Mouse (Mus musculus) midbrain, embryonic 15.5 days (tissue): Measurements from ENCODE around the gene Gtf2f2. TPM values are rescaled to one million over a fixed set of nuclear protein-coding genes. Genes with fewer than 3 reads are reported as not detected.
A peak's percentile ranks its signal among the peaks of the same experiment; 100 is the strongest.

Experiments used
- ATAC-seq: fragments of 200-750 bp; cut with Nextera tagmentation; replicated peaks from 2 replicates; pipeline ENCODE4 v1.8.0; 2017; ENCODE audit warnings: moderate TSS enrichment
- H3K27ac ChIP-seq: fragments of 300-500 bp; sonication (generic); 2 replicates; pipeline ENCODE4 v1.5.1; 2015; ENCODE audit warnings: mild to moderate bottlenecking, inconsistent platforms
- H3K27me3 ChIP-seq: fragments of 300-500 bp; sonication (generic); replicated peaks from 2 replicates; pipeline ENCODE4 v1.6.1; 2015; ENCODE audit warnings: inconsistent platforms
- H3K36me3 ChIP-seq: fragments of 300-500 bp; sonication (generic); replicated peaks from 2 replicates; pipeline ENCODE4 v1.6.1; 2015; ENCODE audit warnings: inconsistent platforms
- H3K4me1 ChIP-seq: fragments of 300-500 bp; sonication (generic); 2 replicates; pipeline ENCODE4 v1.6.1; 2015; ENCODE audit warnings: inconsistent platforms
- H3K4me2 ChIP-seq: fragments of 300-500 bp; sonication (generic); 2 replicates; pipeline ENCODE4 v1.6.1; 2015; ENCODE audit warnings: inconsistent platforms, mild to moderate bottlenecking, moderate library complexity
- H3K4me3 ChIP-seq: fragments of 300-500 bp; sonication (generic); 2 replicates; pipeline ENCODE4 v1.5.1; 2015; ENCODE audit warnings: mild to moderate bottlenecking, inconsistent platforms
- H3K9ac ChIP-seq: fragments of 300-500 bp; sonication (generic); 2 replicates; pipeline ENCODE4 v1.6.1; 2015; ENCODE audit warnings: mild to moderate bottlenecking, inconsistent platforms
- H3K9me3 ChIP-seq: fragments of 300-500 bp; sonication (generic); 2 replicates; pipeline ENCODE4 v1.6.1; 2016; ENCODE audit warnings: inconsistent platforms
- WGBS: fragments of 180-500 bp; shearing (Covaris S2); methylation state at CpG from one replicate; pipeline ENCODE4 v1.1.7; 2015; ENCODE audit warnings: mixed read lengths; 5-methylcytosine and 5-hydroxymethylcytosine counted together
- polyA plus RNA-seq: library from polyadenylated mRNA; unstranded; fragments of >200 nt; fragmentation: Nextera tagmentation; extraction: Ambion mirVana; gene quantifications from 2 replicates; pipeline ENCODE4 v1.2.1, GENCODE M21; 2015

Gtf2f2 gene
- polyA plus RNA-seq, result 34.4 and 35.0 TPM in 2 replicates

- H3K4me1 ChIP-seq, result peaks cover 30% of the 10 kb centered on the region
- peak within 1 kb of the TSS; percentile 80 for H3K27ac ChIP-seq
- peak within 1 kb of the TSS; percentile 67 for H3K9ac ChIP-seq
- ATAC-seq, result peak; percentile 94
- H3K9me3 ChIP-seq, result no peaks in the 10 kb centered on the region
- H3K36me3 ChIP-seq, result no peaks in the 10 kb centered on the region
- peak within 1 kb of the TSS; percentile 93 for H3K4me3 ChIP-seq
- peak within 1 kb of the TSS; percentile 78 for H3K4me2 ChIP-seq
- H3K27me3 ChIP-seq, result no peaks in the 10 kb centered on the region
- 1% methylated on average over 67 of the region's 67 CpGs for WGBS
Measured at GRCm38 (mm10) chr14:76010102-76011061, at the start of gene Gtf2f2. TSS of gene Gtf2f2 (minus strand) at chr14:76010865.

- no peak overlapping the region for H3K4me3 ChIP-seq
- no peaks in the 10 kb centered on the region for H3K9me3 ChIP-seq
- no peak overlapping the region for H3K9ac ChIP-seq
- H3K27me3 ChIP-seq, result no peaks in the 10 kb centered on the region
- 74% methylated on average over 5 of the region's 5 CpGs for WGBS
- H3K27ac ChIP-seq, result no peak overlapping the region
- H3K36me3 ChIP-seq, result no peaks in the 10 kb centered on the region
- ATAC-seq, result no peak
- H3K4me2 ChIP-seq, result no peak overlapping the region
- no peaks in the 10 kb centered on the region for H3K4me1 ChIP-seq
Measured at GRCm38 (mm10) chr14:76059441-76059840, 48.8 kb upstream of the Gtf2f2 start.

GRCm38 (mm10) chr14:76053726-76054125 lies 43.1 kb upstream of the Gtf2f2 start:
- ATAC-seq, result no peak
- 0 out of 2 replicates have a peak overlapping the region, but pooled peaks have one; percentile 38 for H3K27ac ChIP-seq
- WGBS, result 56% methylated on average over 11 of the region's 11 CpGs

GRCm38 (mm10) chr14:76051966-76052365 lies 41.3 kb upstream of the Gtf2f2 start:
- no peaks in the 10 kb centered on the region for H3K36me3 ChIP-seq
- H3K27me3 ChIP-seq, result no peaks in the 10 kb centered on the region
- no peak overlapping the region for H3K27ac ChIP-seq
- no peak overlapping the region for H3K4me3 ChIP-seq
- no peaks in the 10 kb centered on the region for H3K4me1 ChIP-seq
- no peak overlapping the region for H3K4me2 ChIP-seq
- H3K9ac ChIP-seq, result no peak overlapping the region
- no peak for ATAC-seq
- no peaks in the 10 kb centered on the region for H3K9me3 ChIP-seq
- WGBS, result 82% methylated on average over 7 of the region's 7 CpGs

More at GRCm38 (mm10) chr14:76053726-76054125, 43.1 kb upstream of the Gtf2f2 start:
- Histone ChIP-seq H3K4me1 (no peaks in the 10 kb centered on the region), H3K4me2 (no peak overlapping the region), H3K4me3 (no peak overlapping the region), H3K27me3 (no peaks in the 10 kb centered on the region), H3K9me3 (no peaks in the 10 kb centered on the region), H3K9ac (no peak overlapping the region), H3K36me3 (no peaks in the 10 kb centered on the region)

- no peak for ATAC-seq
- Histone ChIP-seq H3K9ac (no peak overlapping the region), H3K27ac (no peak overlapping the region), H3K4me2 (no peak overlapping the region), H3K9me3 (no peaks in the 10 kb centered on the region), H3K4me3 (no peak overlapping the region), H3K27me3 (no peaks in the 10 kb centered on the region), H3K36me3 (no peaks in the 10 kb centered on the region), H3K4me1 (no peaks in the 10 kb centered on the region)
- 67% methylated on average over 1 of the region's 1 CpGs for WGBS
Measured at GRCm38 (mm10) chr14:76045767-76046166, 35.1 kb upstream of the Gtf2f2 start.

- Histone ChIP-seq H3K4me2 (no peak overlapping the region), H3K9me3 (no peaks in the 10 kb centered on the region), H3K4me3 (no peak overlapping the region), H3K9ac (no peak overlapping the region), H3K27me3 (no peaks in the 10 kb centered on the region), H3K27ac (no peak overlapping the region), H3K4me1 (no peaks in the 10 kb centered on the region), H3K36me3 (no peaks in the 10 kb centered on the region)
- WGBS, result 43% methylated on average over 3 of the region's 3 CpGs
- no peak for ATAC-seq
Measured at GRCm38 (mm10) chr14:76044164-76044557, 33.5 kb upstream of the Gtf2f2 start.

DNA sequence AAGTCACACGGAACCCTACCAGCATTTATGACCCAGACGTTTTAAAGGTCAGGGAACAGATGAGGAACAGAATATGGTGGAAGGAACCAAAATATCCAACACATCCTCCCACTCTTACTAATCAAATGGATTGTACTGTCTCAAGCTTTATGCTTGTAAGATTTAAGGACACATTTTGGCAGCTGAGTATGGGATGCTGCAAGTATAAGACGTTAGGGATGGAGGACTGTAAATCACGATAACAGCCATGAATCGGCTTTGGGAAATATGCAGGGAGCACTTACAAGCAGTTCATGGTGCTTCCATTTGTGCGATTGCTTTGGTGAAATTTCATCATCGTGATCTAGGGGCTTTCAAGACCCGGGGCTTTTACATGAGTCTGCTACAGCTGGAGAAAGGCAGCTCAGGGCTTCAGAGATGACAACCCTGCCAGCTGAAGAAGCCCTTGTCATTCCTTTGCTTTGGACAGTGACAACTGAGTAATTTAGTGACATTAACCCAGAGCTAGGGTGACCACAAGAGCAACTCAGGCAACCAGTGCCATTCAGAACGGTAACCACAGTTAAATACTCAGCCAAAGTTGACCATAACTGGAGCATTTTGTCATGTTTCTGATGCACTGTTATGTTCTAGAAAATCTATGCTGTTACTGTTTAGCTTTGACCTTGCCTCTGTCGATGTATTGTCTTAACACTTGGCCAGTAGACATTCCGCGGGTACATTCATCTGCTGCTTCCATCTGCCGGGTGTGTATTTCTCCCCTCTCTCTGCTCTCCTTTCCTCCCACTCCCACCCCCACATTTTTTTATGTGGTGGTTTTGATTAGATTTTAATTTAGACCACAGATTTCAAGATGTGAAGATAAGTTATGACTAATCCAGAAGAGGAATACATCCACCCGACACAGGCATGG lies 32.8 kb upstream of the Gtf2f2 start:
- no peaks in the 10 kb centered on the region for H3K4me1 ChIP-seq
- ATAC-seq, result no peak

GRCm38 (mm10) chr14:76033221-76033637 lies 22.6 kb upstream of the Gtf2f2 start:
- Histone ChIP-seq H3K4me2 (peak overlapping the region; percentile 33), H3K27me3 (no peaks in the 10 kb centered on the region), H3K36me3 (no peaks in the 10 kb centered on the region), H3K27ac (peak overlapping the region; percentile 91), H3K4me3 (no peak overlapping the region), H3K9ac (no peak overlapping the region), H3K4me1 (peaks cover 39% of the 10 kb centered on the region), H3K9me3 (no peaks in the 10 kb centered on the region)
- ATAC-seq, result peak; percentile 88
- 4% methylated on average over 7 of the region's 7 CpGs for WGBS

More for the DNA sequence above, 32.8 kb upstream of the Gtf2f2 start:
- H3K4me3 ChIP-seq, result no peak overlapping the region
- 90% methylated on average over 14 of the region's 14 CpGs for WGBS
- H3K36me3 ChIP-seq, result no peaks in the 10 kb centered on the region
- no peak overlapping the region for H3K9ac ChIP-seq
- no peaks in the 10 kb centered on the region for H3K27me3 ChIP-seq
- no peaks in the 10 kb centered on the region for H3K9me3 ChIP-seq
- no peak overlapping the region for H3K4me2 ChIP-seq
- no peak overlapping the region for H3K27ac ChIP-seq

- Histone ChIP-seq H3K27me3 (no peaks in the 10 kb centered on the region), H3K9ac (0 out of 2 replicates have a peak overlapping the region, but pooled peaks have one; percentile 32), H3K4me3 (no peak overlapping the region), H3K4me1 (peaks cover 39% of the 10 kb centered on the region), H3K36me3 (no peaks in the 10 kb centered on the region), H3K4me2 (peak overlapping the region; percentile 33), H3K9me3 (no peaks in the 10 kb centered on the region), H3K27ac (peak overlapping the region; percentile 91)
- peak; percentile 65 for ATAC-seq
- WGBS, result 15% methylated on average over 7 of the region's 7 CpGs
Measured at GRCm38 (mm10) chr14:76032671-76033136, 22.0 kb upstream of the Gtf2f2 start.

GRCm38 (mm10) chr14:76031117-76031842 lies 20.6 kb upstream of the Gtf2f2 start:
- H3K27ac ChIP-seq, result peak overlapping the region; percentile 91
- H3K4me1 ChIP-seq, result peaks cover 39% of the 10 kb centered on the region
- no peaks in the 10 kb centered on the region for H3K36me3 ChIP-seq
- ATAC-seq, result peak; percentile 62
- WGBS, result 36% methylated on average over 11 of the region's 11 CpGs
- no peak overlapping the region for H3K9ac ChIP-seq
- H3K4me3 ChIP-seq, result no peak overlapping the region
- no peaks in the 10 kb centered on the region for H3K27me3 ChIP-seq
- peak overlapping the region; percentile 19 for H3K4me2 ChIP-seq
- no peaks in the 10 kb centered on the region for H3K9me3 ChIP-seq

DNA sequence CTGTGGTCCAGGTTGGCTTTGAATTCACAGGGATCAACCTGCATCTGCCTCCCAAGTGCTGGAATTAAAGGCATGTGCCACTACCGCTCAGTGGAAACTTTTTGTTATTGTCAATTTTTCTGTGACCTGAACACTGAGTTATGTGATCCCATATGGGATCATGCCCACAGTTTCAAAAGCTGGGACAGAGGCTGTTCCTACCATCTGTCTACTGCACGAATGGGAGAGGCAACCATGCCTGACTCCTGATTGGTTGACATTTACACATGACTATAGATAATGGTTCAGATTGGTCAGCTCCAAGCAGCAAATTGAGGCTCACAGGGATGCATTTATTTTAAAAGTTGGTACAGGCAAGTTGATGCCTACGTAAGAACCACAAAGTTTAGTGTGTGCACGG lies 14.0 kb upstream of the Gtf2f2 start:
- ATAC-seq, result no peak
- Histone ChIP-seq H3K9ac (no peak overlapping the region), H3K36me3 (no peaks in the 10 kb centered on the region), H3K9me3 (no peaks in the 10 kb centered on the region), H3K4me1 (peaks cover 13% of the 10 kb centered on the region), H3K27me3 (no peaks in the 10 kb centered on the region), H3K27ac (no peak overlapping the region), H3K4me2 (no peak overlapping the region), H3K4me3 (no peak overlapping the region)
- WGBS, result 87% methylated on average over 4 of the region's 4 CpGs
